Comparison of ENCODE assay signal across 10 mouse cellular contexts in genomic region chr15:65703559-65703958, GRCm38 (mm10).
A peak's percentile ranks its signal among the peaks of the same experiment; 100 is the strongest.
DNase-seq lines count a peak whose midpoint lies in the region; ATAC-seq and TF ChIP-seq lines count a peak whose summit lies in the region.
"Had no signal": no experiment of that assay in that cellular context is flagged by ENCODE, and none has a peak within 500 bp of the region (broad histone marks: within the 10 kb centered on the region; RNA-seq: fewer than 3 reads in every experiment).

No protein-coding gene starts in this region.

- H3K27me3 ChIP-seq in limb, embryonic 14.5 days (ENCODE audit: control insufficient read depth, insufficient read depth, low read length), result no peaks in the 10 kb centered on the region
- H3K27me3 ChIP-seq in limb, embryonic 10.5 days (ENCODE audit: low read depth, poor library complexity, severe bottlenecking), result no peaks in the 10 kb centered on the region
- no peaks in the 10 kb centered on the region for H3K27me3 ChIP-seq in forebrain, embryonic 16.5 days (replicated peaks; ENCODE audit: control insufficient read depth, insufficient read depth, low read length)
- H3K27me3 ChIP-seq: embryonic facial prominence, embryonic 12.5 days; liver, embryonic 15.5 days had no signal

- H3K4me1 ChIP-seq in limb, embryonic 14.5 days (ENCODE audit: control insufficient read depth, insufficient read depth, low read length), result no peaks in the 10 kb centered on the region
- no peaks in the 10 kb centered on the region for H3K4me1 ChIP-seq in limb, embryonic 10.5 days
- no peaks in the 10 kb centered on the region for H3K4me1 ChIP-seq in forebrain, embryonic 16.5 days (replicated peaks; ENCODE audit: control insufficient read depth, insufficient read depth, low read length)
- H3K4me1 ChIP-seq: embryonic facial prominence, embryonic 12.5 days; liver, embryonic 15.5 days had no signal

- no peak overlapping the region for H3K4me3 ChIP-seq in limb, embryonic 14.5 days (replicated peaks; ENCODE audit: low read length)
- H3K4me3 ChIP-seq in limb, embryonic 10.5 days, result no peak overlapping the region
- H3K4me3 ChIP-seq in forebrain, embryonic 16.5 days (replicated peaks; ENCODE audit: low read length), result no peak overlapping the region
- H3K4me3 ChIP-seq: embryonic facial prominence, embryonic 12.5 days; liver, embryonic 15.5 days had no signal

- no peak overlapping the region for H3K4me2 ChIP-seq in limb, embryonic 14.5 days (replicated peaks; ENCODE audit: low read depth, low read length, severe bottlenecking)
- H3K4me2 ChIP-seq in forebrain, embryonic 16.5 days (ENCODE audit: low read length), result no peak overlapping the region
- H3K4me2 ChIP-seq: embryonic facial prominence, embryonic 12.5 days; liver, embryonic 15.5 days had no signal

- H3K36me3 ChIP-seq in limb, embryonic 14.5 days (ENCODE audit: control insufficient read depth, insufficient read depth, low read length), result no peaks in the 10 kb centered on the region
- no peaks in the 10 kb centered on the region for H3K36me3 ChIP-seq in limb, embryonic 10.5 days
- no peaks in the 10 kb centered on the region for H3K36me3 ChIP-seq in forebrain, embryonic 16.5 days (ENCODE audit: control insufficient read depth, insufficient read depth)
- H3K36me3 ChIP-seq: embryonic facial prominence, embryonic 12.5 days; liver, embryonic 15.5 days had no signal

- no peak for ATAC-seq in limb, embryonic 14.5 days (ENCODE audit: low FRiP score, low read depth)
- peak; percentile 96 for ATAC-seq in forebrain, embryonic 16.5 days

- no peak for TF ChIP-seq POLR2A in limb, embryonic 14.5 days (IDR thresholded peaks at IDR 0.05; ENCODE audit: borderline replicate concordance, extremely low read depth, insufficient read depth, insufficient read length)

- 70% methylated on average over 3 of the region's 3 CpGs for WGBS in limb, embryonic 14.5 days
- 53% methylated on average over 3 of the region's 3 CpGs for WGBS in limb, embryonic 10.5 days
- WGBS in forebrain, embryonic 16.5 days, result 46% methylated on average over 3 of the region's 3 CpGs

- H3K27ac ChIP-seq in limb, embryonic 14.5 days (replicated peaks; ENCODE audit: low read depth, low read length), result no peak overlapping the region
- no peak overlapping the region for H3K27ac ChIP-seq in limb, embryonic 10.5 days
- H3K27ac ChIP-seq in forebrain, embryonic 16.5 days (ENCODE audit: low read length), result no peak overlapping the region
- H3K27ac ChIP-seq: embryonic facial prominence, embryonic 12.5 days; liver, embryonic 15.5 days had no signal

- peak; percentile 12 for DNase-seq in limb, embryonic 14.5 days (ENCODE audit: low spot score)
- DNase-seq in limb, embryonic 10.5 days (ENCODE audit: low spot score), result no peak
- DNase-seq in adipocyte (ENCODE audit: low spot score), result peak; percentile 26
- peak; percentile 7 to 63 for DNase-seq in left cerebral cortex, adult 9 months (ENCODE audit: low spot score in 2 of 2)
- DNase-seq in telencephalon, adult 2 months (ENCODE audit: low read depth, low spot score), result peak; percentile 78
- no peak for DNase-seq in thymus, postnatal 4 days
- DNase-seq in natural killer cell, adult 2 months (ENCODE audit: low spot score in 2 of 2), result no peak

- H3K9me3 ChIP-seq in limb, embryonic 14.5 days (ENCODE audit: control insufficient read depth, low read length), result no peaks in the 10 kb centered on the region
- no peaks in the 10 kb centered on the region for H3K9me3 ChIP-seq in limb, embryonic 10.5 days (replicated peaks)
- no peaks in the 10 kb centered on the region for H3K9me3 ChIP-seq in forebrain, embryonic 16.5 days (ENCODE audit: control insufficient read depth, low read length)
- H3K9me3 ChIP-seq: embryonic facial prominence, embryonic 12.5 days; liver, embryonic 15.5 days had no signal

- no peak overlapping the region for H3K9ac ChIP-seq in limb, embryonic 14.5 days (ENCODE audit: low read depth, low read length, severe bottlenecking)
- no peak overlapping the region for H3K9ac ChIP-seq in forebrain, embryonic 16.5 days (replicated peaks; ENCODE audit: low read depth, low read length)
- H3K9ac ChIP-seq: embryonic facial prominence, embryonic 12.5 days; liver, embryonic 15.5 days had no signal

Comparison
In these comparisons a context has a peak if more than half of its experiments do, and no peak if none do; other contexts are left out.
1. DNase-seq: peak in limb, embryonic 14.5 days (single experiment), adipocyte (single experiment), left cerebral cortex, adult 9 months (2 of 2) and telencephalon, adult 2 months (single experiment); none in limb, embryonic 10.5 days (single experiment), thymus, postnatal 4 days (single experiment) and natural killer cell, adult 2 months (0 of 2).